Mouse (Mus musculus) intestine, embryonic 15.5 days (tissue): ENCODE data around the gene Ppp1r10. TPM values are rescaled to one million over a fixed set of nuclear protein-coding genes. Genes with fewer than 3 reads are reported as not detected.
"Not testable (repeated sequence)": the region's sequence is repeated elsewhere in the genome, so short reads cannot be mapped to it uniquely, and the experiment has no call there.

Experiments
- ATAC-seq: fragments of 200-750 bp; cut with Nextera tagmentation; 2 replicates; pipeline ENCODE4 v1.8.0; 2017; ENCODE audit warnings: moderate TSS enrichment, moderate library complexity
- H3K27ac ChIP-seq: fragments of 300-500 bp; sonication (generic); 2 replicates; pipeline ENCODE4 v1.5.1; 2015; ENCODE audit warnings: mild to moderate bottlenecking, inconsistent platforms
- H3K27me3 ChIP-seq: fragments of 300-500 bp; sonication (generic); replicated peaks from 2 replicates; pipeline ENCODE4 v1.6.1; 2015; ENCODE audit warnings: inconsistent platforms
- H3K36me3 ChIP-seq: fragments of 300-500 bp; sonication (generic); 2 replicates; pipeline ENCODE4 v1.6.1; 2015; ENCODE audit warnings: inconsistent platforms
- H3K4me1 ChIP-seq: fragments of 300-500 bp; sonication (generic); replicated peaks from 2 replicates; pipeline ENCODE4 v1.6.1; 2015; ENCODE audit warnings: inconsistent platforms
- H3K4me2 ChIP-seq: fragments of 300-500 bp; sonication (generic); replicated peaks from 2 replicates; pipeline ENCODE4 v1.6.1; 2015; ENCODE audit warnings: mild to moderate bottlenecking, inconsistent platforms
- H3K4me3 ChIP-seq: fragments of 300-500 bp; sonication (generic); replicated peaks from 2 replicates; pipeline ENCODE4 v1.5.1; 2015; ENCODE audit warnings: inconsistent platforms
- H3K9ac ChIP-seq: fragments of 300-500 bp; sonication (generic); 2 replicates; pipeline ENCODE4 v1.6.1; 2015; ENCODE audit warnings: inconsistent platforms
- H3K9me3 ChIP-seq: fragments of 300-500 bp; sonication (generic); 2 replicates; pipeline ENCODE4 v1.6.1; 2016; ENCODE audit warnings: inconsistent platforms
- WGBS: fragments of 180-500 bp; shearing (Covaris S2); methylation state at CpG from one replicate; pipeline ENCODE4 v1.1.7; 2015; 5-methylcytosine and 5-hydroxymethylcytosine counted together
- polyA plus RNA-seq: library from polyadenylated mRNA; unstranded; fragments of >200 nt; fragmentation: Nextera tagmentation; extraction: Ambion mirVana; gene quantifications from 2 replicates; pipeline ENCODE4 v1.2.1, GENCODE M21; 2015

Gene Ppp1r10
- polyA plus RNA-seq, 1 experiment from 2014 or later = 32.9 TPM

DNA sequence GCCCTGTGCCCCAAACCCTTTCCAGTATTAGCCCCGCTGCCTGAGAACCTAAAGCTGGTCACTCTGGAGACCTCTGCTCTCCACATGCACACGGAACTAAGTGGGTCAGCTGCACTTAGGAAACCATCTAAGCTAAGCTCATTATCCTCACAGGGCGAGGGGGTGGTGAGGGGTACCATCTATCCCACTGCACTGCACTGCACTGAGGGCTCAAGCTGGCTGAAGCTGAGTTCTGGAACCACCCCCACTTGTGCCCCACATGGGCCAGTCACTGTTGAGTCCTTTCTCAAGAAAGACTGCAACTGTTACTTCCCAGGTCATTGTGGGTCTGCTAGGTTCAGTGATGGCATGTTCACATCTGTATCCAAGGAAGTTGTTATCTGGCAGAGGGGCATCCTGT is 36.3 kb downstream of the Ppp1r10 start:
- H3K9me3 ChIP-seq, ATAC-seq, H3K4me3 ChIP-seq, H3K4me1 ChIP-seq, H3K4me2 ChIP-seq, H3K9ac ChIP-seq, H3K27me3 ChIP-seq, H3K27ac ChIP-seq: not testable (repeated sequence)
- 78% methylated on average over 3 of the region's 3 CpGs for WGBS
- H3K36me3 ChIP-seq = peaks cover 12% of the 10 kb centered on the region

DNA sequence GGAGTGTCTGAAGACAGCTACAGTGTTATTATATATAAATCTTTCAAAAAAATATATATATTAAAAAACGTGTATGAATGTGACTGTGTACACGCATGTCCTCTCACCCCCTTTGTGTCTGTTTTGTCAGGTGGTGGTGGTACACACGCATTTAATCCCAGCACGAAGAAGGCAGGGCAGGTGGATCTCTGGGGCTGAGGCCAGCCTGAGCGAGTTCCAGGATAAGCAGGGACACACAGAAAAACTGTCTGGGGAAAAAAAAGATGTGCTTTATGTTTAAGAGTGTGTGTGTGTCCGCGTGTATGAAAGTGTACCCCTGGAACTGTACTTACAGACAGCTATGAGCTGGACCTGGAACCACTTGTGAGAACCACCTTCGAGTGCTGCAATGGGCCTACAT is 38.4 kb downstream of the Ppp1r10 start:
- H3K4me3 ChIP-seq = no peak overlapping the region
- 75% methylated on average over 8 of the region's 8 CpGs for WGBS

GRCm38 (mm10) chr17:35958533-35959223 is 42.4 kb downstream of the Ppp1r10 start:
- Histone ChIP-seq H3K27ac (no peak overlapping the region), H3K36me3 (peaks cover 67% of the 10 kb centered on the region)
- no peak for ATAC-seq

More for the DNA sequence above, 38.4 kb downstream of the Ppp1r10 start:
- ATAC-seq = no peak
- H3K4me1 ChIP-seq = no peaks in the 10 kb centered on the region
- no peak overlapping the region for H3K9ac ChIP-seq
- H3K27me3 ChIP-seq = no peaks in the 10 kb centered on the region
- H3K36me3 ChIP-seq = peaks cover 32% of the 10 kb centered on the region
- no peak overlapping the region for H3K27ac ChIP-seq
- no peak overlapping the region for H3K4me2 ChIP-seq
- no peaks in the 10 kb centered on the region for H3K9me3 ChIP-seq

GRCm38 (mm10) chr17:35963279-35963678 is 47.0 kb downstream of the Ppp1r10 start:
- H3K27me3 ChIP-seq = no peaks in the 10 kb centered on the region
- H3K9me3 ChIP-seq = no peaks in the 10 kb centered on the region
- WGBS = 91% methylated on average over 10 of the region's 10 CpGs
- H3K36me3 ChIP-seq = peaks cover 52% of the 10 kb centered on the region
- H3K4me2 ChIP-seq = no peak overlapping the region
- H3K4me1 ChIP-seq = peaks cover 2% of the 10 kb centered on the region; the same call in 1 of the 2 replicates
- ATAC-seq = no peak
- no peak overlapping the region for H3K9ac ChIP-seq
- no peak overlapping the region for H3K27ac ChIP-seq
- no peak overlapping the region for H3K4me3 ChIP-seq

More at GRCm38 (mm10) chr17:35958533-35959223, 42.4 kb downstream of the Ppp1r10 start:
- Histone ChIP-seq H3K4me2 (no peak overlapping the region), H3K4me3 (no peak overlapping the region), H3K9ac (no peak overlapping the region), H3K4me1 (no peaks in the 10 kb centered on the region), H3K9me3 (no peaks in the 10 kb centered on the region), H3K27me3 (no peaks in the 10 kb centered on the region)
- WGBS = 92% methylated on average over 15 of the region's 15 CpGs

DNA sequence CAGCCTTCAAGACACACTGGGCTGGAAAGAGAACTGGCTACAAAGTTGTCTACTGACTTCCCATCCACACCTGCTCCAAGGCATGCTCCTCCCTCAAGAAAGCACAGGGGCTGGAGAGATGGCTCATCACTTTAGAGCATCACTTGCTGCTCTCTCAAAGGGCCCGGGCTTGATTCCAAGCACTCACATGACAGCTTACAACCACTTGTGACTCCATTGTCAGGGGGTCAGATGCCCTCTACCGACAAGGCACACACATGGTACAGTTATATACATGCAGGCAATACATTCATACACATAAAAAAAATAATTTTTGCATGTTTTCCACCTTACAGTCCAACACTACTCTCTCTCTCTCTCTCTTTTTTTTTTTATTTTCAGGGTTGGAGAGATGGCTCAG is 51.4 kb downstream of the Ppp1r10 start:
- Histone ChIP-seq H3K9ac (no peak overlapping the region), H3K4me1 (peaks cover 16% of the 10 kb centered on the region), H3K9me3 (no peaks in the 10 kb centered on the region), H3K36me3 (peaks cover 15% of the 10 kb centered on the region), H3K27me3 (no peaks in the 10 kb centered on the region), H3K27ac (no peak overlapping the region), H3K4me3 (no peak overlapping the region), H3K4me2 (no peak overlapping the region)
- no peak for ATAC-seq
- 91% methylated on average over 2 of the region's 2 CpGs for WGBS

DNA sequence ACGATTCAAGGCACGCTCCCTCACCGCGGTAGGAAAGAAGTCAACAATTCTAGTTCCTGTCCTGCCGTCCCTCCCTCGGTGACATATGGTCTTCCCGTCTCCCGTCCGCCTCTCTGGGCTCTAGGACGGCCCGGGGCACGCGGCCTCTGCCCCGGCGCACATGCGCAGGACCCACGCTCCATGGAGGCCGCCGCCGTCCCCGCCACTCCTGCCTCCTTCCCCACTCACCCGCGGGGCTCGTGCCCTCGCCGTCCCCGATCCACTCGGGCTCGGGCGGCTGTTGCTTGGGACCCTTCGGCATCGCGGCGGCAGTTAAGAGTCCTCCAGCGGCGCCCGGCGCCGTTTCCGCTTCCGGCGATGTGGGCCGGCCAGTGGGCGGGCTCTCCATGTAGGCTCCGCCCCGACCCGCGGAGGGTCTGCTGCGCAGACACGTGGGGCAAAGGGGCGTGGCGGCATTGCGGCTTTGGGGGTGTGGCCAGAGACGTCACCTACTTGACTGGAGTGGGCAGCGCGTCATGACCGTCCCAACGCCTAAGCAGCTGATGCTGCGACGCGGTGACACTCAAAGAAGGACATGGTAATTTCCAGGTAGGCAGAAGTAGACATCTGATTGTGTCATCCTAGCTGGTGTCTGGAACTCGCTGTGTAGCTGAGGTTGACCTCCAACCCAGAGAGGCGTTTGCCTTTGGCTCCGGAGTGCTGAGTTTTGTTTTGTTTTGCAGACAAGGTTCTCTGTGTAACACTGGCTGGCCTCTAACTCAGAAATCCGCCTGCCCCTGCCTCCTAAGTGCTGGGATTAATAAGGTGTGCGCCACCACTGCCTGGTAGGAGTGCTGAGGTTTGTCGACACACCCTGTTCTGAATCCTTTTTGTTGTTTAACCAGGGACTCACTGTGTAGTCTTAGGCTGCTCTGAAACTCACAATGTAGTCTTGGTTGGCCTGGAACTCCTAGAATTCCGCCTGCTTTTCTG is 53.5 kb downstream of the Ppp1r10 start, which contains the start of gene Abcf1:
TSS of gene Abcf1 (minus strand) at position 344 of the 972 bp plus-strand sequence.
- Histone ChIP-seq H3K4me3 (peak within 1 kb of the TSS; percentile 88), H3K27ac (peak within 1 kb of the TSS; percentile 68), H3K36me3 (peaks cover 9% of the 10 kb centered on the region), H3K4me2 (peak within 1 kb of the TSS; percentile 74), H3K9ac (peak within 1 kb of the TSS; percentile 84), H3K27me3 (no peaks in the 10 kb centered on the region), H3K9me3 (no peaks in the 10 kb centered on the region), H3K4me1 (peaks cover 16% of the 10 kb centered on the region)
- under 1% methylated on average over 67 of the region's 68 CpGs for WGBS
- ATAC-seq = peak; percentile 98

DNA sequence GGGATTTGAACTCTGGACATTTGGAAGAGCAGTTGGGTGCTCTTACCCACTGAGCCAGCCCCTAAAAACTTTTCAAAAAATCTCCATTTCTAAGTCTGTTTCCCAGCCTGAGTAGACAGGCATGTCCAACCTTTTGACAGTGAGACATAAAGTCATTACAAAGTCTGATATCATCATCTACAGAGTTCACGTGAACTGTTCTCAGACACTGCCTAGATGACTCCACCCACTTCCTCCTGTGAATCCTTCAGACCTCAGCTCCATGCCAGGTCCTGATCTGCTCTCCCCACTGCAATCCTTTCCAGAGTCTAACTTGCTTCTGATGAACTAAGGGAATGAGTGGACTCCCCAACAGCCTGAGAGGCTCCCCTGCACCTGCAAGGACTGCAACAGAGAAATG is 55.9 kb downstream of the Ppp1r10 start:
- H3K4me3 ChIP-seq = no peak overlapping the region
- H3K4me1 ChIP-seq = peaks cover 16% of the 10 kb centered on the region
- no peaks in the 10 kb centered on the region for H3K27me3 ChIP-seq
- ATAC-seq = no peak
- no peak overlapping the region for H3K9ac ChIP-seq
- no peak overlapping the region for H3K4me2 ChIP-seq
- WGBS = 56% methylated on average over 1 of the region's 1 CpGs
- H3K36me3 ChIP-seq = peaks cover 6% of the 10 kb centered on the region
- no peak overlapping the region for H3K27ac ChIP-seq
- H3K9me3 ChIP-seq = no peaks in the 10 kb centered on the region

- under 1% methylated on average over 41 of the region's 41 CpGs for WGBS
- Histone ChIP-seq H3K4me2 (peak overlapping the region; percentile 89), H3K9me3 (no peaks in the 10 kb centered on the region), H3K27ac (peak overlapping the region; percentile 95), H3K9ac (peak overlapping the region; percentile 81), H3K27me3 (no peaks in the 10 kb centered on the region), H3K4me3 (peak overlapping the region; percentile 94), H3K36me3 (peaks cover 22% of the 10 kb centered on the region), H3K4me1 (peaks cover 22% of the 10 kb centered on the region)
- peak; percentile 75 for ATAC-seq
These were observed 62.7 kb downstream of the Ppp1r10 start for GRCm38 (mm10) chr17:35978811-35979400.

DNA sequence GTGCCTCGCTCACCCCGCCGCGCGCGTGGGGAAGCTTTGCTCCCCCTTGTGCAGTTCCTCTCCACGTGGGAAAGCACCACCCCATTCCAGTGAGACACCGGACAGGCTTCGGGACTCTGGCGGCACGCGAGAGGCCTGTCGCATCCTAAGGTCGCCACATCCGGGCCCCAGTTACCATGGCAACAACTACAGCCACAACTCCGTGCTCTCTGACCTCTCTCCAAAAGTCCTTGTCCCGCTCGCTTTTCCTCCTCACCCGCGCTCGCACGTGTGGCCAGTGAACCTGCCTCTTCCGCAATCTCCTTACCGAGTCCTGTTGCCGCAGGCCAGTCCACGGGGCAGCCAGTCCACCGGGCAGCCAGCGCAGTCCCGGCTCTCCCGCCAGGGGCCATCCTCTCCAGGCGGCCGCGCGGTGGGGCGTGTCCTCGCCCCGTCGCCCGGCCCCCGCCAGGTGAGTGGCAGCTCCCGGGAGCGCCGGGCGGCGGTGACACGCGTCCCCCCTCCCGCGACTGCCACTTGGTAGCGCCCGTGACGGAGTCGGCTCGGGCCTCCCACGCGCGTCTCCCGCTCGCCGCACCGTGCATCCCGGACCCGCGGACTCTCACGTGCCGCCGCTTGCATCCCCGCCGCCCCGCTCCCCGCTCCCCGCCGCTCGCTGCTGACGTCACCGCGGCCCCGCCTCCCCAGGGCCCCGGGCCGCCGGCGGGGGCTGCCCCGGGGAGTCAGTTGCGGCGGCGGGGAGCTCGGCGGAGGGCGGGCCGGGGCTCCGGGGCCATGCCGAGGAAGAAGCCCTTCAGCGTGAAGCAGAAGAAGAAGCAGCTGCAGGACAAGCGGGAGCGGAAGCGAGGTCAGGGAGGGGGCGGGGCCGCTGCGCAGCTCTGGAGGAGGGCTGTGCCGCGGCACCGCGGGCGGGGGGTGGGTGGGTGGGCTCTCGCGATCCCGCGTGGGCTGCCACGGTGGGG is 63.4 kb downstream of the Ppp1r10 start, which contains the start of the genes Gnl1 and Prr3:
TSS of gene Gnl1 (plus strand) at position 451 of the 962 bp plus-strand sequence.
TSS of gene Prr3 (minus strand) at position 836 of the 962 bp plus-strand sequence.
- WGBS = under 1% methylated on average over 92 of the region's 109 CpGs
- Histone ChIP-seq H3K9ac (peak within 1 kb of the TSS; percentile 81), H3K9me3 (no peaks in the 10 kb centered on the region), H3K27ac (peak within 1 kb of the TSS; percentile 95), H3K4me3 (peak within 1 kb of the TSS; percentile 94), H3K36me3 (peaks cover 17% of the 10 kb centered on the region), H3K4me2 (peak within 1 kb of the TSS; percentile 89), H3K27me3 (no peaks in the 10 kb centered on the region), H3K4me1 (peaks cover 22% of the 10 kb centered on the region)
- ATAC-seq = peak; percentile 95

GRCm38 (mm10) chr17:35980363-35980754 is 64.1 kb downstream of the Ppp1r10 start:
- Histone ChIP-seq H3K36me3 (peaks cover 17% of the 10 kb centered on the region), H3K9ac (peak overlapping the region; percentile 81), H3K4me3 (peak overlapping the region; percentile 94), H3K27me3 (no peaks in the 10 kb centered on the region), H3K4me2 (peak overlapping the region; percentile 89), H3K4me1 (peaks cover 22% of the 10 kb centered on the region), H3K27ac (peak overlapping the region; percentile 95), H3K9me3 (no peaks in the 10 kb centered on the region)
- peak; percentile 24 for ATAC-seq
- 0% methylated on average over 28 of the region's 29 CpGs for WGBS

GRCm38 (mm10) chr17:35981776-35982175 is 65.5 kb downstream of the Ppp1r10 start:
- Histone ChIP-seq H3K9me3 (no peaks in the 10 kb centered on the region), H3K4me3 (no peak overlapping the region), H3K9ac (no peak overlapping the region), H3K36me3 (peaks cover 23% of the 10 kb centered on the region), H3K4me2 (no peak overlapping the region; the same call in 1 of the 2 replicates), H3K27ac (no peak overlapping the region), H3K4me1 (peaks cover 22% of the 10 kb centered on the region), H3K27me3 (no peaks in the 10 kb centered on the region)
- 91% methylated on average over 9 of the region's 9 CpGs for WGBS
- no peak for ATAC-seq
